Mouse (Mus musculus) liver, embryonic 14.5 days (tissue): Measurements from ENCODE around the gene Atg2b. TPM values are rescaled to one million over a fixed set of nuclear protein-coding genes. Genes with fewer than 3 reads are reported as not detected.
A peak's percentile ranks its signal among the peaks of the same experiment; 100 is the strongest.

Experiments used
- ATAC-seq: fragments of 200-750 bp; cut with Nextera tagmentation; 2 replicates; pipeline ENCODE4 v1.8.0; 2017; ENCODE audit warnings: moderate number of reproducible peaks, mild to moderate bottlenecking, moderate library complexity; ENCODE audit not compliant: insufficient read depth
- DNase-seq, 3 experiments: peaks; one replicate each; pipeline ENCODE4 v3.0.0-alpha.2; 2012 to 2013; ENCODE audit warnings: low read depth in 3 of 3, low spot score in 3 of 3
- H3K27ac ChIP-seq: fragments of 300-500 bp; sonication (generic); 2 replicates; pipeline ENCODE4 v1.5.1; 2014; ENCODE audit warnings: moderate library complexity, mild to moderate bottlenecking, control low read depth, inconsistent platforms
- H3K27me3 ChIP-seq: fragments of 300-500 bp; sonication (generic); 2 replicates; pipeline ENCODE4 v1.6.1; 2014; ENCODE audit warnings: mild to moderate bottlenecking, low read length, moderate library complexity; ENCODE audit not compliant: control insufficient read depth, insufficient read depth
- H3K36me3 ChIP-seq: fragments of 300-500 bp; sonication (generic); replicated peaks from 2 replicates; pipeline ENCODE4 v1.6.1; 2014; ENCODE audit warnings: low read depth; ENCODE audit not compliant: control insufficient read depth, insufficient read depth
- H3K4me1 ChIP-seq, 2 experiments: fragments of 200-500 bp in 1 of 2; fragments of 300-500 bp in 1 of 2; sonication (generic) in 1 of 2; replicated peaks; 2 replicates each; pipeline ENCODE4 v1.6.1; 2012 to 2014; ENCODE audit warnings: antibody characterized with exemption in 1 of 2, inconsistent platforms in 1 of 2, low read length in 1 of 2; ENCODE audit not compliant: control insufficient read depth in 2 of 2, insufficient read depth in 2 of 2
- H3K4me2 ChIP-seq: fragments of 300-500 bp; sonication (generic); 2 replicates; pipeline ENCODE4 v1.6.1; 2014; ENCODE audit warnings: low read depth, mild to moderate bottlenecking, control low read depth, moderate library complexity
- H3K4me3 ChIP-seq, 2 experiments: fragments of 200-500 bp in 1 of 2; fragments of 300-500 bp in 1 of 2; sonication (generic) in 1 of 2; 2 replicates each; pipeline ENCODE4 v1.5.1; 2012 to 2014; ENCODE audit warnings: low read depth in 2 of 2, low read length in 2 of 2, mild to moderate bottlenecking in 2 of 2, control low read depth in 1 of 2, inconsistent platforms in 1 of 2, moderate library complexity in 1 of 2; ENCODE audit not compliant: insufficient read depth in 1 of 2
- H3K9ac ChIP-seq: fragments of 300-500 bp; sonication (generic); replicated peaks from 2 replicates; pipeline ENCODE4 v1.6.1; 2014; ENCODE audit warnings: mild to moderate bottlenecking, control low read depth, moderate library complexity
- H3K9me3 ChIP-seq: fragments of 300-500 bp; sonication (generic); 2 replicates; pipeline ENCODE4 v1.6.1; 2016; ENCODE audit warnings: low read length, mixed read lengths; ENCODE audit not compliant: control insufficient read depth
- CTCF ChIP-seq: IDR thresholded peaks from 2 replicates; pipeline ENCODE4 v1.5.1; 2016; ENCODE audit warnings: antibody characterized with exemption, low read depth, control low read depth
- EP300 ChIP-seq: IDR thresholded peaks from 2 replicates; pipeline ENCODE4 v1.6.1; 2016; ENCODE audit warnings: antibody characterized with exemption, low read depth
- WGBS: fragments of 180-500 bp; shearing (Covaris S2); extraction: QIAGEN DNeasy Blood & Tissue Kit; methylation state at CpG from one replicate; pipeline ENCODE4 v1.1.7; 2014; ENCODE audit not compliant: insufficient replicate concordance; 5-methylcytosine and 5-hydroxymethylcytosine counted together
- polyA plus RNA-seq, 2 experiments: library from polyadenylated mRNA; depleted of rRNA in 1 of 2; stranded (reverse) in 1 of 2; unstranded in 1 of 2; fragments of >200 nt; fragmentation: Nextera tagmentation in 1 of 2; extraction: Ambion mirVana in 1 of 2; gene quantifications; 2 replicates each; pipeline versions ENCODE4 v1.2.1 to v1.2.3; 2012 to 2014

The Atg2b gene
- polyA plus RNA-seq, 2 experiments, result 6.6 to 13.3 TPM

DNA sequence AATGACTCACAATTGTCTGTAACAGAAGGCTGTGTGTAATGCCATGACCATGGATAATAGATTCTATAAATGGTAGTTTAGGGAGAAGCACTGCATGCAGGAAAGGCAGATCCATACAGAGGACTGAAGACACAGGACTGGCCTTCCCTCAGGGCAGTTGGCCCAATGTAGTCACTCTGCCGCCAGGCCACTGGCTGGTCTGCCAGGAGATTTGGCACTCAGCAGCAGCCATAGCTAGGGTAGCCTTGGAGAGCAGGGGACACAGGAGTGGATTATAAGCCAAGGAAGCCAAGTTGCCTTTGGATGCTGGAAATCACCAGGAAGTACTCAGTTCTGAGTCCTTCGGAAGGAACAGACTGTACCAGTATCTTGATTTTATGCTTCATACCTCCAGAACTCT, 9.0 kb upstream of the Atg2b start:
- Histone ChIP-seq H3K4me1 (no peaks in the 10 kb centered on the region), H3K9ac (no peak overlapping the region), H3K27me3 (no peaks in the 10 kb centered on the region), H3K36me3 (no peaks in the 10 kb centered on the region), H3K4me3 (no peak overlapping the region), H3K4me2 (no peak overlapping the region), H3K27ac (no peak overlapping the region), H3K9me3 (no peaks in the 10 kb centered on the region)
- 80% methylated on average over 2 of the region's 2 CpGs for WGBS
- DNase-seq (no peak), ATAC-seq (no peak)
- TF ChIP-seq EP300, result no peak
- no peak for TF ChIP-seq CTCF

GRCm38 (mm10) chr12:105689435-105689834, 4.4 kb upstream of the Atg2b start:
- 69% methylated on average over 13 of the region's 13 CpGs for WGBS
- H3K4me1 ChIP-seq, result peaks cover 11 to 15% of the 10 kb centered on the region in 2 experiments

GRCm38 (mm10) chr12:105688546-105688945, 3.5 kb upstream of the Atg2b start:
- H3K36me3 ChIP-seq, result no peaks in the 10 kb centered on the region
- 63% methylated on average over 4 of the region's 4 CpGs for WGBS
- H3K9me3 ChIP-seq, result no peaks in the 10 kb centered on the region
- ATAC-seq, result no peak
- peak in 1 of 3 experiments; percentile 19 for DNase-seq
- no peak for TF ChIP-seq EP300
- 0 out of 2 replicates have a peak, but pooled peaks have one; percentile 3 for TF ChIP-seq CTCF
- no peak overlapping the region for H3K27ac ChIP-seq
- no peak overlapping the region for H3K9ac ChIP-seq
- no peaks in the 10 kb centered on the region for H3K27me3 ChIP-seq
- H3K4me1 ChIP-seq, result peaks cover 11 to 15% of the 10 kb centered on the region in 2 experiments
- no peak overlapping the region for H3K4me3 ChIP-seq
- no peak overlapping the region for H3K4me2 ChIP-seq

More at GRCm38 (mm10) chr12:105689435-105689834, 4.4 kb upstream of the Atg2b start:
- no peak for DNase-seq
- no peak overlapping the region for H3K4me3 ChIP-seq
- H3K9ac ChIP-seq, result no peak overlapping the region
- no peaks in the 10 kb centered on the region for H3K9me3 ChIP-seq
- H3K4me2 ChIP-seq, result no peak overlapping the region
- TF ChIP-seq CTCF, result no peak
- TF ChIP-seq EP300, result no peak
- ATAC-seq, result no peak
- H3K36me3 ChIP-seq, result no peaks in the 10 kb centered on the region
- no peak overlapping the region for H3K27ac ChIP-seq
- H3K27me3 ChIP-seq, result no peaks in the 10 kb centered on the region

GRCm38 (mm10) chr12:105687416-105687815, 2.4 kb upstream of the Atg2b start:
- Histone ChIP-seq H3K27ac (no peak overlapping the region), H3K9ac (no peak overlapping the region), H3K4me2 (no peak overlapping the region), H3K27me3 (no peaks in the 10 kb centered on the region), H3K36me3 (no peaks in the 10 kb centered on the region), H3K4me3 (no peak overlapping the region), H3K9me3 (no peaks in the 10 kb centered on the region), H3K4me1 (peaks cover 11 to 21% of the 10 kb centered on the region in 2 experiments)
- ATAC-seq, result no peak
- WGBS, result 81% methylated on average over 4 of the region's 4 CpGs
- TF ChIP-seq EP300 (no peak), CTCF (no peak)
- no peak for DNase-seq

- Histone ChIP-seq H3K4me2 (peak overlapping the region; percentile 6; the same call in 1 of the 2 replicates), H3K9ac (no peak overlapping the region), H3K36me3 (no peaks in the 10 kb centered on the region), H3K9me3 (no peaks in the 10 kb centered on the region), H3K4me1 (peaks cover 15 to 25% of the 10 kb centered on the region in 2 experiments), H3K4me3 (no peak overlapping the region), H3K27me3 (no peaks in the 10 kb centered on the region), H3K27ac (no peak overlapping the region)
- TF ChIP-seq EP300 (no peak), CTCF (no peak)
- 69% methylated on average over 3 of the region's 3 CpGs for WGBS
- ATAC-seq (no peak), DNase-seq (no peak)
These were observed 1.8 kb upstream of the Atg2b start for GRCm38 (mm10) chr12:105686791-105687190.
